Mouse (Mus musculus) stomach, embryonic 14.5 days (tissue): ENCODE data around the gene Kirrel. TPM values are rescaled to one million over a fixed set of nuclear protein-coding genes. Genes with fewer than 3 reads are reported as not detected.

Experiments
- ATAC-seq: fragments of 200-750 bp; cut with Nextera tagmentation; 2 replicates; pipeline ENCODE4 v1.8.0; 2017; ENCODE audit warnings: low read depth, moderate TSS enrichment; ENCODE audit not compliant: insufficient number of reproducible peaks, insufficient read depth, low FRiP score
- H3K27ac ChIP-seq: fragments of 300-500 bp; sonication (generic); 2 replicates; pipeline ENCODE4 v1.5.1; 2014; ENCODE audit warnings: mild to moderate bottlenecking, low read length, moderate library complexity, mixed read lengths
- H3K27me3 ChIP-seq: fragments of 300-500 bp; sonication (generic); 2 replicates; pipeline ENCODE4 v1.6.1; 2014; ENCODE audit warnings: low read length, control low read depth, mixed read lengths; ENCODE audit not compliant: control insufficient read depth, insufficient read depth
- H3K36me3 ChIP-seq: fragments of 300-500 bp; sonication (generic); 2 replicates; pipeline ENCODE4 v1.6.1; 2014; ENCODE audit warnings: mild to moderate bottlenecking, control low read depth, low read length, moderate library complexity, mixed read lengths; ENCODE audit not compliant: control insufficient read depth, insufficient read depth
- H3K4me1 ChIP-seq: fragments of 300-500 bp; sonication (generic); 2 replicates; pipeline ENCODE4 v1.6.1; 2014; ENCODE audit warnings: low read length, control low read depth, mixed read lengths; ENCODE audit not compliant: control insufficient read depth, insufficient read depth
- H3K4me2 ChIP-seq: fragments of 300-500 bp; sonication (generic); replicated peaks from 2 replicates; pipeline ENCODE4 v1.6.1; 2014; ENCODE audit warnings: low read depth, low read length, control low read depth
- H3K4me3 ChIP-seq: fragments of 300-500 bp; sonication (generic); 2 replicates; pipeline ENCODE4 v1.5.1; 2014; ENCODE audit warnings: low read depth, low read length, control low read depth
- H3K9ac ChIP-seq: fragments of 300-500 bp; sonication (generic); replicated peaks from 2 replicates; pipeline ENCODE4 v1.6.1; 2014; ENCODE audit warnings: low read depth, mild to moderate bottlenecking, control low read depth, low read length, moderate library complexity, mixed read lengths
- H3K9me3 ChIP-seq: fragments of 300-500 bp; sonication (generic); 2 replicates; pipeline ENCODE4 v1.6.1; 2016; ENCODE audit warnings: low read depth, low read length, control low read depth; ENCODE audit not compliant: control insufficient read depth
- WGBS: fragments of 180-500 bp; shearing (Covaris S2); extraction: QIAGEN DNeasy Blood & Tissue Kit; methylation state at CpG from one replicate; pipeline ENCODE4 v1.1.7; 2014; 5-methylcytosine and 5-hydroxymethylcytosine counted together
- polyA plus RNA-seq: library from polyadenylated mRNA; unstranded; fragments of >200 nt; fragmentation: Nextera tagmentation; extraction: Ambion mirVana; gene quantifications from 2 replicates; pipeline ENCODE4 v1.2.1, GENCODE M21; 2014

Gene Kirrel
- polyA plus RNA-seq, 1 experiment from 2014 or later, result 9.1 TPM

DNA sequence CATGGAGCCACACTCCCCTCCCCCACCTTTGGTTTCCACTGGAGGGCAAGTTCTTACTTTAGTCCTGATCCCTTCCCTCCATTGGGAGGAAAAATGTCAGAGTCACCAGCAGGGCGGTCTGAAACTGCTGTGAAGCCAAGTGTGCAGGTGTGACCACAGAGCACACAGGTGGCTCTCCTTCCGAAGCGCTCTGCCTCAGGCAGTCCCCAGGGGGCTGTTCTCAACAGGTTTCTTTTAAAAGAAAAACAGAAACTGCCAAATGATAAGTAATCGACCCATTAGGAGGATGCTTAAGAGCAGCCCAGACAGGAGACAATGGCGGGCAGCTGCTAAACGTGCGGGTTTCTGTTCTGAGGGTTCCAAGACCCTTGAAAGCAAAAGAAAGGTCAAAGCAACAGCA lies 37.8 kb downstream of the Kirrel start:
- no peak overlapping the region for H3K4me3 ChIP-seq
- H3K27ac ChIP-seq, result no peak overlapping the region
- H3K27me3 ChIP-seq, result no peaks in the 10 kb centered on the region
- no peaks in the 10 kb centered on the region for H3K4me1 ChIP-seq
- no peaks in the 10 kb centered on the region for H3K9me3 ChIP-seq
- 56% methylated on average over 7 of the region's 7 CpGs for WGBS
- H3K36me3 ChIP-seq, result peaks cover 20% of the 10 kb centered on the region
- H3K9ac ChIP-seq, result no peak overlapping the region
- ATAC-seq, result no peak
- H3K4me2 ChIP-seq, result no peak overlapping the region

DNA sequence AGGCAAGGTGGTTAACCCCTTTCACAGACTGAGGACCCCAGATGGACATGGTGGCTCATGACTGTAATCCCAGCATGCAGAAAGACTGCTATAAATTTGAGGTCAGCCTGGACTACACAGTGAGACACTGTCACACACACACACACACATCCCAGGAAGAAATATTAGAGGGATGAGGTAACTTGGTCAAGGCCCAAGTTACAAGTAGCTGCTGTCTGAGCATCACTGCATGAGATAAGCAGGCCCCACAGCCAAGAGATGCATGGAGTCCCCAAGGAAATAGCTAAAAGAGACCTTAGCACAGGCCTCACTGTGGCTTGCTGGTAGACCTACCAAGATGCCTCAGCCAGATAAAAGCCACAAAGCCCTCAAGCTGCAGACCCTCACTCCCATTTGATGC lies 39.6 kb downstream of the Kirrel start:
- no peaks in the 10 kb centered on the region for H3K27me3 ChIP-seq
- H3K4me3 ChIP-seq, result no peak overlapping the region
- H3K4me1 ChIP-seq, result no peaks in the 10 kb centered on the region
- ATAC-seq, result no peak
- H3K36me3 ChIP-seq, result peaks cover 16% of the 10 kb centered on the region
- H3K27ac ChIP-seq, result no peak overlapping the region
- no peak overlapping the region for H3K9ac ChIP-seq
- no peaks in the 10 kb centered on the region for H3K9me3 ChIP-seq
- no peak overlapping the region for H3K4me2 ChIP-seq

GRCm38 (mm10) chr3:87131694-87132347 lies 42.7 kb downstream of the Kirrel start:
- Histone ChIP-seq H3K4me3 (no peak overlapping the region), H3K27ac (no peak overlapping the region), H3K9me3 (no peaks in the 10 kb centered on the region), H3K36me3 (peaks cover 8% of the 10 kb centered on the region), H3K9ac (no peak overlapping the region), H3K4me1 (no peaks in the 10 kb centered on the region), H3K27me3 (no peaks in the 10 kb centered on the region), H3K4me2 (no peak overlapping the region)
- WGBS, result 68% methylated on average over 11 of the region's 11 CpGs
- ATAC-seq, result no peak

GRCm38 (mm10) chr3:87130933-87131332 lies 43.6 kb downstream of the Kirrel start:
- no peaks in the 10 kb centered on the region for H3K4me1 ChIP-seq
- H3K4me3 ChIP-seq, result no peak overlapping the region
- H3K36me3 ChIP-seq, result no peaks in the 10 kb centered on the region; the same call in 1 of the 2 replicates
- H3K27me3 ChIP-seq, result no peaks in the 10 kb centered on the region
- H3K27ac ChIP-seq, result no peak overlapping the region
- H3K4me2 ChIP-seq, result no peak overlapping the region
- 84% methylated on average over 6 of the region's 6 CpGs for WGBS
- H3K9ac ChIP-seq, result no peak overlapping the region
- no peak for ATAC-seq
- H3K9me3 ChIP-seq, result no peaks in the 10 kb centered on the region

- Histone ChIP-seq H3K9me3 (no peaks in the 10 kb centered on the region), H3K27ac (no peak overlapping the region), H3K27me3 (no peaks in the 10 kb centered on the region), H3K36me3 (no peaks in the 10 kb centered on the region; the same call in 1 of the 2 replicates), H3K9ac (no peak overlapping the region), H3K4me3 (no peak overlapping the region), H3K4me1 (no peaks in the 10 kb centered on the region), H3K4me2 (no peak overlapping the region)
- WGBS, result 74% methylated on average over 6 of the region's 6 CpGs
- no peak for ATAC-seq
Observed at GRCm38 (mm10) chr3:87123795-87124194, 50.8 kb downstream of the Kirrel start.

GRCm38 (mm10) chr3:87118214-87118613 lies 56.3 kb downstream of the Kirrel start:
- Histone ChIP-seq H3K9me3 (no peaks in the 10 kb centered on the region), H3K27ac (no peak overlapping the region), H3K36me3 (no peaks in the 10 kb centered on the region; the same call in none of the 2 replicates), H3K4me1 (peaks cover 36% of the 10 kb centered on the region), H3K9ac (no peak overlapping the region), H3K4me2 (no peak overlapping the region), H3K27me3 (no peaks in the 10 kb centered on the region), H3K4me3 (no peak overlapping the region)
- no peak for ATAC-seq
- 83% methylated on average over 9 of the region's 9 CpGs for WGBS

DNA sequence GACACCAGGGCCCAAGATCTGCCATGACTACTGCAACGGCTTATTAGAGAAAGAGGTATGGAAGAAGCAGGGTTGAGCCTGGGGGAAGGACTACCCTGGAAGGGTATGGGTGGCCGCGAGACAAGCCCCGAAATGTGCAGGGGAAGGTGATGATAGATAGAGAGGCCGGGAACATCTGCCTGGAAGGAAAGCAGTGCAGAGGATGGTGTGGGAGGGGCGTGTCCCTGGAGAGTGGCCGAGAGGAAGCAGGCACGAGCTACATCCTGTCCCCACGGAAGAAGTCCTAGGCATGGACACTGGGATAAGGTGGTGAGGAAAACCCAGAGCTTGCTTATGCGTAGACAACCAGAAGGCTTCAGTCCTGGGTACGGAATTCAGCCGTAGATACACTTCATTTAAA lies 56.9 kb downstream of the Kirrel start:
- ATAC-seq, result no peak
- H3K4me2 ChIP-seq, result no peak overlapping the region
- H3K4me3 ChIP-seq, result no peak overlapping the region
- no peak overlapping the region for H3K9ac ChIP-seq
- no peaks in the 10 kb centered on the region; the same call in none of the 2 replicates for H3K36me3 ChIP-seq
- H3K27me3 ChIP-seq, result no peaks in the 10 kb centered on the region
- WGBS, result 65% methylated on average over 12 of the region's 12 CpGs
- no peaks in the 10 kb centered on the region for H3K9me3 ChIP-seq
- H3K27ac ChIP-seq, result peak overlapping the region; percentile 58; the same call in 1 of the 2 replicates
- H3K4me1 ChIP-seq, result peaks cover 42% of the 10 kb centered on the region

DNA sequence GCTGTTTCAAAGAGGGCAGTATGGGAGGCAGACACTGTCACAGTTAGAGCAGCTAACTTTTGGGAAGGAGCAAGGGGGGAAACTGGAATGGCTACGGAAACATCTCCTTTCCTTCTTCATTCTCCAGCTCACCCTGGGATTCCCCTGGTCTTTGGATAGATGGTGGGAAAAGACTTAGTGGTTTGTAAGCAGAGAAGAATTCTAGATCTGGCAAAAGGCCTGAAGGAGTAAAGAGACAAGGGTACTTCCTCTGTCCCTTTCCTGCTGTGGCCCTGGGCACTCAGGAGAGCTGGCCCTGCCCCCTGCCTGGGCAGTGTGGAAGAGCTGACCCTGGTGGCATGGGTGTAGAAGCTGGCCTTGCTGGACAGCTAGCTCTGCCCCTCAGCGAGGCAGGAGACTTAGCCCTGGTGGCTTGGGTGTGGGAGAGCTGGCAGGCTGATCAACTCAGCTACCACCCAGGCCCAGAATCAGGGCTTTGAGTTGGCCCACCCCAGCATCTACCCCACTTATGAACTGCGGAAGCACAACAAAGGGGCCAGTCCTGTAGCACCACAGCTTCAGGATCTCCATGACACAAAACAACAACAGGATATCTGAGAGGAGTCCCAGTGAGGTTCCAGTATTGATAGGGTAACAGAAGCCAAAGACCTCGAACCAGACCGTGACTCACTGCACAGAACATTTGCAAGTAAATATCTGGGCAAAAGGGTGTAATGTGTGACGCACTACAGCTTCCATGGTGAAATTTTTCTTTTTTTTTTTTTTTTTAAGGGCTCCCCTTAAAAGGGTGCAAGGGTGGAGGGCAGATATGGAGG lies 58.6 kb downstream of the Kirrel start:
- 81% methylated on average over 6 of the region's 6 CpGs for WGBS
- Histone ChIP-seq H3K9ac (no peak overlapping the region), H3K4me3 (no peak overlapping the region), H3K27me3 (no peaks in the 10 kb centered on the region), H3K4me2 (no peak overlapping the region), H3K36me3 (no peaks in the 10 kb centered on the region; the same call in none of the 2 replicates), H3K9me3 (no peaks in the 10 kb centered on the region), H3K27ac (peak overlapping the region; percentile 66), H3K4me1 (peaks cover 49% of the 10 kb centered on the region)
- ATAC-seq, result no peak
